Mouse (Mus musculus) kidney, embryonic 15.5 days (tissue): ENCODE measurements at regions not wholly inside any gene's neighbourhood (a gene's known extent, or its start where the extent isn't known, plus 50 kb on each side); places are given as distances from the start of the nearest gene placed in this dataset.
A peak's percentile ranks its signal among the peaks of the same experiment; 100 is the strongest.

Experiments used
- ATAC-seq: fragments of 200-750 bp; cut with Nextera tagmentation; replicated peaks from 2 replicates; pipeline ENCODE4 v1.8.0; 2017; ENCODE audit warnings: moderate TSS enrichment; ENCODE audit not compliant: low FRiP score
- H3K27ac ChIP-seq: fragments of 300-500 bp; sonication (generic); 2 replicates; pipeline ENCODE4 v1.5.1; 2015; ENCODE audit warnings: mild to moderate bottlenecking, inconsistent platforms
- H3K27me3 ChIP-seq: fragments of 300-500 bp; sonication (generic); 2 replicates; pipeline ENCODE4 v1.6.1; 2015; ENCODE audit warnings: inconsistent platforms
- H3K36me3 ChIP-seq: fragments of 300-500 bp; sonication (generic); 2 replicates; pipeline ENCODE4 v1.6.1; 2015; ENCODE audit warnings: inconsistent platforms
- H3K4me1 ChIP-seq: fragments of 300-500 bp; sonication (generic); 2 replicates; pipeline ENCODE4 v1.6.1; 2015; ENCODE audit warnings: inconsistent platforms
- H3K4me2 ChIP-seq: fragments of 300-500 bp; sonication (generic); 2 replicates; pipeline ENCODE4 v1.6.1; 2015; ENCODE audit warnings: moderate library complexity, mild to moderate bottlenecking, inconsistent platforms
- H3K4me3 ChIP-seq: fragments of 300-500 bp; sonication (generic); replicated peaks from 2 replicates; pipeline ENCODE4 v1.5.1; 2015; ENCODE audit warnings: mild to moderate bottlenecking, inconsistent platforms
- H3K9ac ChIP-seq: fragments of 300-500 bp; sonication (generic); 2 replicates; pipeline ENCODE4 v1.6.1; 2015; ENCODE audit warnings: mild to moderate bottlenecking, inconsistent platforms
- H3K9me3 ChIP-seq: fragments of 300-500 bp; sonication (generic); replicated peaks from 2 replicates; pipeline ENCODE4 v1.6.1; 2016; ENCODE audit warnings: inconsistent platforms
- WGBS: fragments of 180-500 bp; shearing (Covaris S2); methylation state at CpG from one replicate; pipeline ENCODE4 v1.1.7; 2015; ENCODE audit warnings: mixed read lengths; 5-methylcytosine and 5-hydroxymethylcytosine counted together

DNA sequence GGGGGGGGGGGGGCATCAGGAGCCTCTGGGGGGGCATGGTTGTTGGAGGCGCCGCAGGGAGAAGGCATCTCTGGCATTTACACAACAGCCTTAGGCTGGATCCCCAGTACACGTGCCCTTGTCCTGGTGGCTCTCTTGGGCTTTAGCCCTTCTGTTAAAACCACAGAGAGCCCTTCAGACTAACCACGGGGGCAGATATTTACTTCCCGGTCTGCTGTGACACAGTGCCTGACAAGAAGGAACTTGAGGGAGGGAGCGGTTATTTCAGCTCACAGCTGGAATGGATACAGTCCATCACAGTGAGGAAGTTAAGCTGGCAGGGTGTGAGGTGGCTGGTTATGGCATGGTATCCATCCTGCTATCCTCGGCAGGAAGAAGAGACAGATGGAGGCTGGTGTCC, 71.0 kb upstream of the Gm11733 start:
- WGBS, result 30% methylated on average over 7 of the region's 7 CpGs
- H3K4me1 ChIP-seq, result peaks cover 44% of the 10 kb centered on the region
- H3K4me3 ChIP-seq, result no peak overlapping the region
- H3K9ac ChIP-seq, result no peak overlapping the region
- ATAC-seq, result no peak
- peaks cover 84% of the 10 kb centered on the region for H3K27me3 ChIP-seq
- H3K4me2 ChIP-seq, result no peak overlapping the region
- H3K36me3 ChIP-seq, result no peaks in the 10 kb centered on the region
- 0 out of 2 replicates have a peak, but pooled peaks cover 4% of the 10 kb centered on the region for H3K9me3 ChIP-seq
- H3K27ac ChIP-seq, result no peak overlapping the region

DNA sequence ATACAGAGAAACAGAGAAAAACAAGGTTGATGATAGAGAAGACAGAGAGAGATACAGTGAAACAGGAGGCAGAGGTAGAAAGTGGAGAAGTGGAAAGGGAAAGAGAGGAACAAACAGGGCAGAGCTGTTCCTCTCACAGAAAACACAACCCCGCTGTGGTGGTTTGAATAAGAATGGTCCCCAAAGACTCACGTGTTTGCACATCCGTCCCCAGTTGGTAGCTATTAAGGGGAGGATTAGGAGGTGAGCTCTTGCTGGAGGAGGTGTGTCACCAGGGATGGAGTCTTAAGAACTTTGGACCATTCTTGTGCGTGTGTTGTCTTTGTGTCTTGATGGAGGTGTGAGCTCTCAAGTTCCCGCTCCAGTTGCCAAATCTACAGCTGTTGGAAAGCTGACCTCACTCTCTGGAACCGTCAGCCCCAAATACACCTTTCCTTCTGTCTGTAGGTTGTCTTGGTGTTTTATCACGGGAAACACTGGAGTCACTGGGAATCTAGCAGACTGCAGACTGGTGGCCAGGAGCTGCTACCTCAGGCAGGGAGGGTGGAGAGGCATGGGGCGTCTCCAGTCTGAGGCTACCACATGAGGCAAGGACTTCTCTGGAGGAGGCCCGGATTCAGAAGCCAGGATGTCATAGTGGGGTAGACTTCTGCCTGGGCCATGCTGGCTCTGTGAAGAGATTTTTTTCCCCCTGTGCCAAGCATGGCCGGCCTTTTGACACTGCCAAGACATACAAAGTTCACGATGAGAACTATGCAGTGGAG, 70.0 kb upstream of the Gm11733 start:
- H3K9me3 ChIP-seq, result 0 out of 2 replicates have a peak, but pooled peaks cover 4% of the 10 kb centered on the region
- H3K27ac ChIP-seq, result no peak overlapping the region
- no peak overlapping the region for H3K9ac ChIP-seq
- no peaks in the 10 kb centered on the region for H3K36me3 ChIP-seq
- ATAC-seq, result no peak
- H3K4me2 ChIP-seq, result peak overlapping the region; percentile 63; the same call in 1 of the 2 replicates
- peaks cover 78% of the 10 kb centered on the region for H3K27me3 ChIP-seq
- WGBS, result 18% methylated on average over 11 of the region's 11 CpGs
- H3K4me3 ChIP-seq, result no peak overlapping the region
- H3K4me1 ChIP-seq, result peaks cover 34% of the 10 kb centered on the region

DNA sequence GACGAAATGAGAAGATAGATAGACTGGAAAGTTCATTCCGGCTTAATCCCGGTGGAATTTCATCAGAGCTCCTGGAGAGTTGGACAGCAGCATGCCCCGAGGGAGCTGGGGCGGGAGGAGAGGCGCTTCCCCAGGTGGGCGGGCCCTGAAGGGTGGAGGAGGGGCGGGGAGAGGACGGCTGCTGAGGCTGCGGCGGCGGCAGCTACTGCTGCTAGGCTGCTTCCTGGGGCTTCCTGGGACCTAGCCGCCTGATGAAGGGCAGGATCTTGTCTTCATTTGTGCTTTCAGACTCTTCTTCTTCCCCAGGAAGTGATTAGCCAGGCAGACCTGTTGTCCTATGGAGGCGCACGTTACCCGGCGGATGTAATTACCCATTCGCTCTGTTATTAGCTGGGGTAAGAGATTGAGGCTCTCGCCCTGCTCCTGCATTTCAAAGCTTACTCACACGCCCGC, 69.3 kb upstream of the Gm11733 start:
- H3K9me3 ChIP-seq, result 0 out of 2 replicates have a peak, but pooled peaks cover 4% of the 10 kb centered on the region
- peak overlapping the region; percentile 63 for H3K4me2 ChIP-seq
- no peaks in the 10 kb centered on the region for H3K36me3 ChIP-seq
- ATAC-seq, result 0 out of 2 replicates have a peak, but pooled peaks have one; percentile 65
- H3K9ac ChIP-seq, result no peak overlapping the region
- peaks cover 27% of the 10 kb centered on the region for H3K4me1 ChIP-seq
- under 1% methylated on average over 21 of the region's 21 CpGs for WGBS
- peaks cover 76% of the 10 kb centered on the region for H3K27me3 ChIP-seq
- H3K4me3 ChIP-seq, result peak overlapping the region; percentile 39
- no peak overlapping the region for H3K27ac ChIP-seq

DNA sequence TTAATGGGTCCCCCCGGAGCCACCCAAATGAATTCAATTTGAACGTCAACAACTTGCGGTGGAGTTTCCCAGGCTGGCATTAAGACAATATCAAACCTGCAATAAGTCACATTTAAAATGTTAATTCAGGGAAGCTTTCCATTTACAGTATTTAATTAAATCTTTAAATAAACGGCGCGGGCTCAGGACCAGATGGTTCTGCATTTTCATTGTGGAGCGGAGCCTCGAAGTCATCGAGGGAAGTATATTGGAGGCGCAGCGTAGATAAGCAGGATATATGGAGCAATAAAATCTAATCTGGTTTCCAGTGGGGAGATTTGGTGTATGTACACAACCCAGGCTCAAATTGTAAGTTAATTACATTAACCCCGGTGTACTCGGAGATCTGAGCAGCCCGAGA, 68.7 kb upstream of the Gm11733 start:
- Histone ChIP-seq H3K9ac (no peak overlapping the region), H3K36me3 (no peaks in the 10 kb centered on the region), H3K9me3 (0 out of 2 replicates have a peak, but pooled peaks cover 4% of the 10 kb centered on the region), H3K27me3 (peaks cover 74% of the 10 kb centered on the region), H3K4me1 (peaks cover 22% of the 10 kb centered on the region), H3K4me2 (peak overlapping the region; percentile 63), H3K27ac (no peak overlapping the region), H3K4me3 (peak overlapping the region; percentile 39)
- WGBS, result 2% methylated on average over 14 of the region's 14 CpGs
- ATAC-seq, result no peak

DNA sequence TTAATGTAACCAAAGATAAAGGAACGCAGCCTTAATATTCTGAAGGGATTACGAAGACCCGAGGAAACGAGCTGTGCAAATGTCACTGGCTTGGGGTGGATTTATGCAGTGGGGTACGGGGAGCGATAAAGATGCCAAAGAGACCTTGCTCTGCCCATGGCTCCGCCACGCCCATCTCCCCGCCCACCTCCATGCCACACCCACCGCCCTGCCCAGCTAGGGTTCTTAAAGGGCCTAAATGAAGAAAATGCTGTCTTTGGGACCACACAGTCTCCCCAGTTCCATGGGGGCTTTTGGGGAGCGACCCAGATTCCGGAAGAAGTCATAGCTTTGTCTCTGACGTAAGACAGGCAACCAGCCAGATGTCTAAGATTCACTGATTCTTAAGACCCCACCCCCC, 68.2 kb upstream of the Gm11733 start:
- no peak overlapping the region for H3K27ac ChIP-seq
- peak overlapping the region; percentile 63; the same call in 1 of the 2 replicates for H3K4me2 ChIP-seq
- ATAC-seq, result no peak
- H3K4me1 ChIP-seq, result peaks cover 22% of the 10 kb centered on the region
- no peaks in the 10 kb centered on the region for H3K36me3 ChIP-seq
- H3K9ac ChIP-seq, result no peak overlapping the region
- WGBS, result 6% methylated on average over 13 of the region's 13 CpGs
- H3K4me3 ChIP-seq, result no peak overlapping the region
- H3K9me3 ChIP-seq, result 0 out of 2 replicates have a peak, but pooled peaks cover 4% of the 10 kb centered on the region
- peaks cover 71% of the 10 kb centered on the region for H3K27me3 ChIP-seq

DNA sequence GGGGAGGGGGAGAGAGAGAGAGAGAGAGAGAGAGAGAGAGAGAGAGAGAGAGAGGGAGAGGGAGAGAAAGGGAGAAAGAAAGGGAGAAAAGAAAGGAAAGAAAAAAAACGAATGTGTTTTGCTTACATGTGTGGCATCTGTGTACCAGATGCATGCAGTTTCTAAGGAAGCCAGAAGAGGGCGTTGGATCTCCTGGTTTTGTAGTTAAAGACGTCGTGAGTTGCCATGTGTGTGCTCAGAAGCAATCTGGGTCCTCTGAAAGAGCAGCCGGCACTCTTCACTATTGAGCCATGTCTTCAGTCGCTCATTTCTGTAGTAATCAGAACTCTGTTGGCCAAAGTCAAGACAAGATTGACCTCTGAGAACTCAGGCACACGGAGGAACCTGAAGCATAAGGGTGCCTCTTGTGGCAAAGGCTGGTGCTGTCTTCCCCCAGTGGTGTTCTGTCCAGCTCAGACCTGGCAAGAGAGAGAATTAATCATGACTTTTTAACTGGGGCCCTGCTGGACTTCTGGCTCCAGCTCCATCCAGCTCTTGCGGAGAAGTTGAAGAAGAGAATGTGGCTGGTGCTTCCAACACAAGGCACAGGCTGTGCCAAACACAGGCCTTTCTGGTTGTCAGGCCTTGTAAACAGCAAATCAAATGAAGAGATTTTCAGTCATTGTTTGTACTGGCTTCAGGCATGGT, 67.0 kb upstream of the Gm11733 start:
- H3K27me3 ChIP-seq, result peaks cover 73% of the 10 kb centered on the region
- 63% methylated on average over 8 of the region's 8 CpGs for WGBS
- ATAC-seq, result no peak
- no peak overlapping the region for H3K9ac ChIP-seq
- H3K4me2 ChIP-seq, result no peak overlapping the region
- no peaks in the 10 kb centered on the region for H3K9me3 ChIP-seq
- peaks cover 22% of the 10 kb centered on the region for H3K4me1 ChIP-seq
- H3K4me3 ChIP-seq, result no peak overlapping the region
- H3K27ac ChIP-seq, result no peak overlapping the region
- no peaks in the 10 kb centered on the region for H3K36me3 ChIP-seq

DNA sequence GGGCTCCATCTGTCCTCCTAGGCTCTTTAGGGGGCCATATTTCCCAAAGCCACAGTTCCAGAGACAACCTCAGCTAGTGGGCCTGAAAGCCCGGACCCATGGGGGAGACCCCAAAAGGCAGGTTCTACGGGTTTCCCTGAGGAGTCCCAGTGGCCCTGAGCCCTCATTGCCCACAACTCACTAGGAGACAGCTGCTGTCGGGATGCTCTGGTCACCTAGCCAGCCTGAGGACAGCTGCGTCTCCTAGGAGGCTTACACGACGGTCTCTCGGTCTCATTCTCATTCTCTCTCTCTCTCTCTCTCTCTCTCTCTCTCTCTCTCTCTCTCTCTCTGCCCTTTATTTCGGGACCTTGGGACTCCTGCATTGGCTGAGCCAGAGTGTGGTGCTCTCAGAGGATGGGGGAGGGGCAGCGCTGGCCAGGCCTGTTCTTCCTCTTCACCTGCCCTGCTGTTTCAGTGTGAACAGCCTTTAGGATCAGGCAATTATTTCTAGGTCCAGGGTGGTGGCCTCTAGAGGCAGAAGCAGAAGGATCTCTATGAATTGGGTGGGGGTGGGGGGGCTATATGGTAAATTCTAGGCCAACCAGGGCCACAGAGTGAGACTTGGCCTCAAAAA, 66.1 kb upstream of the Gm11733 start:
- WGBS, result 72% methylated on average over 9 of the region's 9 CpGs
- Histone ChIP-seq H3K36me3 (no peaks in the 10 kb centered on the region), H3K4me1 (peaks cover 20% of the 10 kb centered on the region), H3K27ac (no peak overlapping the region), H3K4me2 (no peak overlapping the region), H3K27me3 (peaks cover 63% of the 10 kb centered on the region), H3K9me3 (no peaks in the 10 kb centered on the region), H3K9ac (no peak overlapping the region), H3K4me3 (no peak overlapping the region)
- no peak for ATAC-seq

DNA sequence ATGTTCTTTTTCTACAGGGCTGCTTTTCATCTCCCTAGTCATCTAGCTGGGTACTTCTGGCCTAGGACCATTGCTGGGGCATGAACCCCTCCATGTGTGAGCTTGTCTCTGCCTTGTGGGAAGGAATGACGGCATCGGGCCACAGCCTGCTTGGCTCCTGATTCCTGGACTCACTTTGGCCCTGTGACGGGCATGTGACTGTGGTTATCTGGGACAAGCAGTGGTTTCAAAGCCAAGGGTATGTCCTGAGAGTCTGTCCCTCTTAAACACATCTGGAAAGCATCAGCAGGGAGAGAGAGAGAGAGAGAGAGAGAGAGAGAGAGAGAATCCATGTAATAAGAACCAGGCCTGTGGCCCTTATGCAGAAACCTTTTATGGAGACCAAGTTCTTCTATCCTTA, 65.2 kb upstream of the Gm11733 start:
- no peaks in the 10 kb centered on the region for H3K36me3 ChIP-seq
- H3K9ac ChIP-seq, result no peak overlapping the region
- ATAC-seq, result no peak
- no peak overlapping the region for H3K4me3 ChIP-seq
- peaks cover 19% of the 10 kb centered on the region for H3K4me1 ChIP-seq
- no peak overlapping the region for H3K4me2 ChIP-seq
- no peak overlapping the region for H3K27ac ChIP-seq
- WGBS, result 84% methylated on average over 3 of the region's 3 CpGs
- H3K9me3 ChIP-seq, result no peaks in the 10 kb centered on the region
- peaks cover 58% of the 10 kb centered on the region for H3K27me3 ChIP-seq

DNA sequence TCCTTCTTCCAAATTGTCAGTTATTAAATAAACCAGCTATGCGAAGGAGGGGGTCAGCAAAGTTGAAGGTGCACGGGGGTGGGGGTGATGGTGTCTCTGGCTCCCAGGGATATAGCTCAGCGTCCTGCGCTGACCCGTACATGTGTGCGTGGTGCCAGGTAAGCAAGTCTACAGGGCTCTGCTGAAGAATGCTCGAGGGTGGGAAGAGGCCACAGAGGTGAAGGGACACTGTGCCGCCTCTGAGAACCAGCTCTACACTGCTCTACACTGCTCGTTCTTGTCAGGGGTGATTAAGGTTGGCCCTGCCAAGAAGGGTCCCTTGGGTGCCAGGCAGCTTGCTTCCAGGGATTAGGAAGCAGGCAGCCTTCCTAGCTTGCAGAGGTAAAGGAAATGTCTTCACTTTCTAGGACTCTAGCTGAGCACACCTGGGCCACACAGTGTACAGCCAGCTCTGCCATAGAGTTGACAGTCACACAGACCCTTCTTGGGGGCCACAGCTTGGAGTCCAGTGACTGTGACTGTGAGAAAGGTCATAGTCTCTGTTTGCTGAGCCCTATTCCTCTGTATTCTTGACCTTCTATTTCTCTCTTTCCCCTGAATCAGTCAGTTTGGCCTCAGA, 64.7 kb upstream of the Gm11733 start:
- no peak for ATAC-seq
- Histone ChIP-seq H3K4me2 (no peak overlapping the region), H3K27ac (no peak overlapping the region), H3K4me1 (peaks cover 17% of the 10 kb centered on the region), H3K4me3 (no peak overlapping the region), H3K9ac (no peak overlapping the region), H3K27me3 (peaks cover 55% of the 10 kb centered on the region), H3K36me3 (no peaks in the 10 kb centered on the region), H3K9me3 (no peaks in the 10 kb centered on the region)
- WGBS, result 82% methylated on average over 9 of the region's 9 CpGs

DNA sequence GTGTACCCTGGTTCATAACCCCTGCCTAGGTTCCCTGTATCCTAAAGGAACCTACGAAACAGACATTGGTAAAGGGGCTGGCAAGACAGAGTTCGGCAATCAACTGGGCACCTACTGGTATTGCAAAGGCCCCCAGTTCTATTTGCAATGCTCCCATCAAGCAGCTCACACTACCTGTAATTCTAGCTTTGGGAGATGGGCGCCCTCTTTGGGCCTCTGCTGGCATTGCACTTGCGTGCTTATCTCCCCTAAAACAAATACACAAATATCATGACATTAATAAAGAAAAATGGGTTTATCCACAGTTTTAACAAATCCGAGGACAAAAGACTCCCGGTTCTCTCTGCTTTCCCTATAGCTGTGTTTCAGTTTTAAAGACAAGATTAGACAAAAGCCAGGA, 61.5 kb upstream of the Gm11733 start:
- ATAC-seq, result no peak
- no peak overlapping the region for H3K4me2 ChIP-seq
- H3K9me3 ChIP-seq, result no peaks in the 10 kb centered on the region
- H3K27ac ChIP-seq, result no peak overlapping the region
- H3K9ac ChIP-seq, result no peak overlapping the region
- 91% methylated on average over 6 of the region's 6 CpGs for WGBS
- peaks cover 44% of the 10 kb centered on the region for H3K27me3 ChIP-seq
- H3K36me3 ChIP-seq, result no peaks in the 10 kb centered on the region
- peaks cover 5% of the 10 kb centered on the region; the same call in 1 of the 2 replicates for H3K4me1 ChIP-seq
- H3K4me3 ChIP-seq, result no peak overlapping the region

DNA sequence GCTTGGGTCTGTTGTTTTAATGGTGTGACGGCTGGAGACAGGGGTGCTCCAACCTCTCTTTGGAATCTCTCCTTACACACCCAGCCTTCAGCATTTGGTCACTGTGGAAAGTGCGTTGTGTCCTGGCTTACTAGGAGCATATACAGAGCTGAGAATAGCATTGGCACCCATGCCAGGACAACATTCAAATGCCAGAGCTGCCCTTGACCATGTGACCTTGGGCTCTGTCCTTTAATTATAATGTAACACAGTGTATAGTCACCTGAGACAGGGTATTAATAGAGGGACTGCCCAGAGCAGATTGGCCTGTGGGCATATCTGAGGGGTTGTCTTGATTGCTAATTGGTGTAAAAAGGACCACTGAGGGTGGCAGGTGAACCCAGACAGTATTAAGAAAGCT, 60.7 kb upstream of the Gm11733 start:
- 88% methylated on average over 2 of the region's 2 CpGs for WGBS
- Histone ChIP-seq H3K9me3 (no peaks in the 10 kb centered on the region), H3K27ac (no peak overlapping the region), H3K4me3 (no peak overlapping the region), H3K4me1 (peaks cover 5% of the 10 kb centered on the region; the same call in 1 of the 2 replicates), H3K9ac (no peak overlapping the region), H3K4me2 (no peak overlapping the region), H3K27me3 (peaks cover 46% of the 10 kb centered on the region), H3K36me3 (no peaks in the 10 kb centered on the region)
- no peak for ATAC-seq

DNA sequence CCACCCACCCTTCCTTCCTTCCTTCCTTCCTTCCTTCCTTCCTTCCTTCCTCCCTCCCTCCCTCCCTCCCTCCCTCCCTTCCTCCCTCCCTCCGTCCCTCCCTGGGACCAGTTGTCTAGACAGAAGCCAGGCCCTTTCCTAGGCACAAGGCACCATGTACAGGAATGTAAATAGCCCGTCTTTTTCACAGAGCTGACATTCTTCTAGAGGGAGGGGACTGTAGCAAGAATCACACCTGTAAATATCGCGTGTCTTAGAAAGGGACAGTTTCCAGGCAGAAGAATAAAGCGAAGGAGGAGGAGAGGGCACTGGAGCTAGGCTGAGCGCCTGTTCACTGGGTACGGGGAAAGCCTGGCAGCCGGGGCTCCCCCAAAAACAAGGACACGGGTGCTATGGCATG, 58.7 kb upstream of the Gm11733 start:
- WGBS, result 61% methylated on average over 8 of the region's 9 CpGs
- H3K27me3 ChIP-seq, result peaks cover 48% of the 10 kb centered on the region
- H3K4me2 ChIP-seq, result no peak overlapping the region
- H3K27ac ChIP-seq, result no peak overlapping the region
- H3K9ac ChIP-seq, result no peak overlapping the region
- no peak overlapping the region for H3K4me3 ChIP-seq
- H3K36me3 ChIP-seq, result no peaks in the 10 kb centered on the region
- no peak for ATAC-seq
- no peaks in the 10 kb centered on the region for H3K9me3 ChIP-seq
- H3K4me1 ChIP-seq, result peaks cover 16% of the 10 kb centered on the region
